Mouse (Mus musculus) adrenal gland, adult 8-10 months (tissue): ENCODE results near the gene Sept8. TPM values are rescaled to one million over a fixed set of nuclear protein-coding genes. Genes with fewer than 3 reads are reported as not detected.
A peak's percentile ranks its signal among the peaks of the same experiment; 100 is the strongest.

Source experiments
- DNase-seq: peaks from one replicate; pipeline ENCODE4 v3.0.0; 2022
- total RNA-seq, 4 experiments: library from RNA; stranded (reverse); gene quantifications; 2 replicates each; pipeline ENCODE4 v1.2.4; 2022

Sept8 gene
- total RNA-seq, 4 experiments from 2014 or later = 37.0 to 51.7 (median 42.1) TPM

- no peak for DNase-seq
Observed at GRCm38 (mm10) chr11:53496946-53497345, 22.1 kb upstream of the Sept8 start.

- no peak for DNase-seq
Observed at GRCm38 (mm10) chr11:53500569-53500968, 18.5 kb upstream of the Sept8 start.

- no peak for DNase-seq
Observed at GRCm38 (mm10) chr11:53502039-53502765, 16.9 kb upstream of the Sept8 start.

GRCm38 (mm10) chr11:53503738-53504137, 15.3 kb upstream of the Sept8 start:
- DNase-seq = no peak

- DNase-seq = no peak
Observed at GRCm38 (mm10) chr11:53504376-53504775, 14.7 kb upstream of the Sept8 start.

GRCm38 (mm10) chr11:53505026-53505663, 13.9 kb upstream of the Sept8 start:
- no peak for DNase-seq

- DNase-seq = no peak
Observed at GRCm38 (mm10) chr11:53507098-53507805, 11.8 kb upstream of the Sept8 start.

GRCm38 (mm10) chr11:53508152-53508551, 10.9 kb upstream of the Sept8 start:
- peak; percentile 79 for DNase-seq

GRCm38 (mm10) chr11:53508591-53508990, 10.5 kb upstream of the Sept8 start:
- DNase-seq = no peak

- DNase-seq = no peak
Observed at GRCm38 (mm10) chr11:53510351-53510750, 8.7 kb upstream of the Sept8 start.

GRCm38 (mm10) chr11:53516775-53517627, 2.1 kb upstream of the Sept8 start:
- no peak for DNase-seq

- DNase-seq = no peak
Observed at GRCm38 (mm10) chr11:53518759-53519158, 298 bp upstream of the Sept8 start.

GRCm38 (mm10) chr11:53520122-53520978, 1.3 kb downstream of the Sept8 start:
- DNase-seq = peak; percentile 41

GRCm38 (mm10) chr11:53521120-53521820, 2.2 kb downstream of the Sept8 start:
- DNase-seq = no peak

- no peak for DNase-seq
Observed at GRCm38 (mm10) chr11:53521821-53522131, 2.7 kb downstream of the Sept8 start.

GRCm38 (mm10) chr11:53522362-53522761, 3.3 kb downstream of the Sept8 start:
- no peak for DNase-seq

GRCm38 (mm10) chr11:53522930-53523329, 3.9 kb downstream of the Sept8 start:
- DNase-seq = no peak

GRCm38 (mm10) chr11:53523545-53524405, 4.7 kb downstream of the Sept8 start:
- DNase-seq = no peak

- DNase-seq = no peak
Observed at GRCm38 (mm10) chr11:53524905-53525304, 5.8 kb downstream of the Sept8 start.

GRCm38 (mm10) chr11:53525461-53525860, 6.4 kb downstream of the Sept8 start:
- no peak for DNase-seq
